Mouse (Mus musculus) forebrain, embryonic 14.5 days (tissue): ENCODE data around the gene Mypop. TPM values are rescaled to one million over a fixed set of nuclear protein-coding genes. Genes with fewer than 3 reads are reported as not detected.

Source experiments
- ATAC-seq: fragments of 200-750 bp; cut with Nextera tagmentation; 2 replicates; pipeline ENCODE4 v1.8.0; 2017; ENCODE audit warnings: mild to moderate bottlenecking, moderate library complexity
- DNase-seq: peaks from one replicate; pipeline ENCODE4 v3.0.0-alpha.2; 2015; ENCODE audit warnings: low spot score
- H3K27ac ChIP-seq: fragments of 300-500 bp; sonication (generic); 2 replicates; pipeline ENCODE4 v1.5.1; 2014; ENCODE audit warnings: low read depth, mild to moderate bottlenecking, control low read depth, low read length, moderate library complexity
- H3K27me3 ChIP-seq: fragments of 300-500 bp; sonication (generic); replicated peaks from 2 replicates; pipeline ENCODE4 v1.6.1; 2014; ENCODE audit warnings: low read length, control low read depth, mixed read lengths; ENCODE audit not compliant: control insufficient read depth, insufficient read depth
- H3K36me3 ChIP-seq: fragments of 300-500 bp; sonication (generic); 2 replicates; pipeline ENCODE4 v1.6.1; 2014; ENCODE audit warnings: low read length, control low read depth; ENCODE audit not compliant: control insufficient read depth, insufficient read depth
- H3K4me1 ChIP-seq: fragments of 300-500 bp; sonication (generic); 2 replicates; pipeline ENCODE4 v1.6.1; 2014; ENCODE audit warnings: antibody characterized with exemption, low read length, control low read depth; ENCODE audit not compliant: control insufficient read depth, insufficient read depth
- H3K4me2 ChIP-seq: fragments of 300-500 bp; sonication (generic); 2 replicates; pipeline ENCODE4 v1.6.1; 2014; ENCODE audit warnings: mild to moderate bottlenecking, control low read depth, low read length
- H3K4me3 ChIP-seq: fragments of 300-500 bp; sonication (generic); 2 replicates; pipeline ENCODE4 v1.5.1; 2014; ENCODE audit warnings: low read depth, low read length, control low read depth
- H3K9ac ChIP-seq: fragments of 300-500 bp; sonication (generic); 2 replicates; pipeline ENCODE4 v1.6.1; 2014; ENCODE audit warnings: mild to moderate bottlenecking, low read length, control low read depth, moderate library complexity
- H3K9me3 ChIP-seq: fragments of 300-500 bp; sonication (generic); replicated peaks from 2 replicates; pipeline ENCODE4 v1.6.1; 2016; ENCODE audit warnings: low read length, control low read depth, mixed read lengths; ENCODE audit not compliant: control insufficient read depth
- WGBS: fragments of 180-500 bp; shearing (Covaris S2); extraction: QIAGEN DNeasy Blood & Tissue Kit; methylation state at CpG from one replicate; pipeline ENCODE4 v1.1.7; 2014; 5-methylcytosine and 5-hydroxymethylcytosine counted together
- polyA plus RNA-seq: library from polyadenylated mRNA; unstranded; fragments of >200 nt; fragmentation: Nextera tagmentation; extraction: Ambion mirVana; gene quantifications from 2 replicates; pipeline ENCODE4 v1.2.1, GENCODE M21; 2014

Mypop gene
- polyA plus RNA-seq, 1 experiment from 2014 or later, result 3.6 TPM

- no peak overlapping the region for H3K27ac ChIP-seq
- H3K4me2 ChIP-seq, result peak overlapping the region; percentile 99
- DNase-seq (peak; percentile 93), ATAC-seq (peak; percentile 19; the same call in 1 of the 2 replicates)
- peaks cover 30% of the 10 kb centered on the region for H3K36me3 ChIP-seq
- H3K4me1 ChIP-seq, result peaks cover 14% of the 10 kb centered on the region
- no peak overlapping the region for H3K9ac ChIP-seq
- no peak overlapping the region for H3K4me3 ChIP-seq
- WGBS, result 8% methylated on average over 12 of the region's 12 CpGs
- no peaks in the 10 kb centered on the region for H3K27me3 ChIP-seq
- H3K9me3 ChIP-seq, result no peaks in the 10 kb centered on the region
Observed at GRCm38 (mm10) chr7:19006476-19006875, 15.4 kb downstream of the Mypop start.

GRCm38 (mm10) chr7:19007026-19007977 is 16.3 kb downstream of the Mypop start:
- WGBS, result 84% methylated on average over 13 of the region's 13 CpGs
- no peak overlapping the region for H3K27ac ChIP-seq

GRCm38 (mm10) chr7:19010581-19010980 is 19.5 kb downstream of the Mypop start:
- H3K27me3 ChIP-seq, result no peaks in the 10 kb centered on the region
- ATAC-seq (no peak), DNase-seq (no peak)
- H3K4me2 ChIP-seq, result no peak overlapping the region
- H3K9ac ChIP-seq, result no peak overlapping the region
- no peak overlapping the region for H3K27ac ChIP-seq
- H3K9me3 ChIP-seq, result no peaks in the 10 kb centered on the region
- no peak overlapping the region for H3K4me3 ChIP-seq
- H3K4me1 ChIP-seq, result peaks cover 3% of the 10 kb centered on the region
- H3K36me3 ChIP-seq, result peaks cover 22% of the 10 kb centered on the region
- 84% methylated on average over 7 of the region's 7 CpGs for WGBS

More at GRCm38 (mm10) chr7:19007026-19007977, 16.3 kb downstream of the Mypop start:
- Histone ChIP-seq H3K9me3 (no peaks in the 10 kb centered on the region), H3K9ac (no peak overlapping the region), H3K4me3 (no peak overlapping the region), H3K4me1 (peaks cover 14% of the 10 kb centered on the region), H3K36me3 (peaks cover 30% of the 10 kb centered on the region), H3K27me3 (no peaks in the 10 kb centered on the region), H3K4me2 (no peak overlapping the region)
- no peak for ATAC-seq
- no peak for DNase-seq

GRCm38 (mm10) chr7:19012025-19012621 is 21.1 kb downstream of the Mypop start:
- no peak overlapping the region for H3K27ac ChIP-seq
- H3K4me1 ChIP-seq, result no peaks in the 10 kb centered on the region; the same call in 1 of the 2 replicates
- ATAC-seq, result peak; percentile 21; the same call in 1 of the 2 replicates
- no peak for DNase-seq
- H3K9me3 ChIP-seq, result no peaks in the 10 kb centered on the region
- H3K4me2 ChIP-seq, result peak overlapping the region; percentile 53
- 4% methylated on average over 29 of the region's 31 CpGs for WGBS
- H3K4me3 ChIP-seq, result peak overlapping the region; percentile 17; the same call in 1 of the 2 replicates
- peak overlapping the region; percentile 63 for H3K9ac ChIP-seq
- H3K27me3 ChIP-seq, result no peaks in the 10 kb centered on the region
- peaks cover 10% of the 10 kb centered on the region for H3K36me3 ChIP-seq

GRCm38 (mm10) chr7:19012882-19013281 is 21.8 kb downstream of the Mypop start:
- no peaks in the 10 kb centered on the region for H3K9me3 ChIP-seq
- H3K4me3 ChIP-seq, result no peak overlapping the region

GRCm38 (mm10) chr7:19014452-19014851 is 23.4 kb downstream of the Mypop start:
- no peaks in the 10 kb centered on the region for H3K36me3 ChIP-seq
- no peak overlapping the region for H3K9ac ChIP-seq
- no peak for ATAC-seq
- no peaks in the 10 kb centered on the region for H3K9me3 ChIP-seq
- WGBS, result 69% methylated on average over 15 of the region's 15 CpGs
- no peak overlapping the region for H3K4me2 ChIP-seq
- no peaks in the 10 kb centered on the region for H3K27me3 ChIP-seq
- H3K4me3 ChIP-seq, result no peak overlapping the region
- H3K4me1 ChIP-seq, result no peaks in the 10 kb centered on the region; the same call in 1 of the 2 replicates
- no peak for DNase-seq
- H3K27ac ChIP-seq, result no peak overlapping the region

More at GRCm38 (mm10) chr7:19012882-19013281, 21.8 kb downstream of the Mypop start:
- 70% methylated on average over 2 of the region's 2 CpGs for WGBS
- H3K4me1 ChIP-seq, result no peaks in the 10 kb centered on the region; the same call in 1 of the 2 replicates
- no peaks in the 10 kb centered on the region for H3K27me3 ChIP-seq
- no peak overlapping the region for H3K27ac ChIP-seq
- H3K4me2 ChIP-seq, result no peak overlapping the region
- 0 out of 2 replicates have a peak, but pooled peaks cover 3% of the 10 kb centered on the region for H3K36me3 ChIP-seq
- no peak overlapping the region for H3K9ac ChIP-seq
- DNase-seq (no peak), ATAC-seq (no peak)

GRCm38 (mm10) chr7:19016042-19016441 is 25.0 kb downstream of the Mypop start:
- WGBS, result 90% methylated on average over 4 of the region's 4 CpGs

GRCm38 (mm10) chr7:19017909-19018308 is 26.9 kb downstream of the Mypop start:
- ATAC-seq, result no peak
- 91% methylated on average over 7 of the region's 7 CpGs for WGBS
- no peaks in the 10 kb centered on the region for H3K9me3 ChIP-seq

More at GRCm38 (mm10) chr7:19016042-19016441, 25.0 kb downstream of the Mypop start:
- DNase-seq (no peak), ATAC-seq (no peak)
- H3K4me3 ChIP-seq, result no peak overlapping the region
- no peaks in the 10 kb centered on the region for H3K36me3 ChIP-seq
- no peak overlapping the region for H3K9ac ChIP-seq
- no peak overlapping the region for H3K4me2 ChIP-seq
- peaks cover 2% of the 10 kb centered on the region for H3K27me3 ChIP-seq
- H3K4me1 ChIP-seq, result no peaks in the 10 kb centered on the region; the same call in 1 of the 2 replicates
- no peak overlapping the region for H3K27ac ChIP-seq
- no peaks in the 10 kb centered on the region for H3K9me3 ChIP-seq

More at GRCm38 (mm10) chr7:19017909-19018308, 26.9 kb downstream of the Mypop start:
- H3K27ac ChIP-seq, result no peak overlapping the region
- peaks cover 21% of the 10 kb centered on the region for H3K27me3 ChIP-seq
- no peaks in the 10 kb centered on the region for H3K36me3 ChIP-seq
- no peak for DNase-seq
- no peaks in the 10 kb centered on the region for H3K4me1 ChIP-seq
- H3K4me2 ChIP-seq, result no peak overlapping the region
- no peak overlapping the region for H3K4me3 ChIP-seq
- no peak overlapping the region for H3K9ac ChIP-seq
